9 mouse cellular contexts compared by ENCODE assay signal in genomic region chr14:48752579-48752905, GRCm38 (mm10).
DNase-seq lines count a peak whose midpoint lies in the region; ATAC-seq lines count a peak whose summit lies in the region.
"Had no signal": no experiment of that assay in that cellular context is flagged by ENCODE, and none has a peak within 500 bp of the region (broad histone marks: within the 10 kb centered on the region; RNA-seq: fewer than 3 reads in every experiment).

No protein-coding gene starts in this region.

- no peak overlapping the region for H3K4me2 ChIP-seq in forebrain, embryonic 16.5 days (ENCODE audit: low read length)
- peak overlapping the region; percentile 27 for H3K4me2 ChIP-seq in lung, embryonic 15.5 days
- H3K4me2 ChIP-seq in limb, embryonic 15.5 days, result peak overlapping the region; percentile 17; the same call in 1 of the 2 replicates
- peak overlapping the region; percentile 33; the same call in 1 of the 2 replicates for H3K4me2 ChIP-seq in stomach, embryonic 15.5 days

- H3K9me3 ChIP-seq in forebrain, embryonic 10.5 days, result no peaks in the 10 kb centered on the region
- no peaks in the 10 kb centered on the region; the same call in 1 of the 2 replicates for H3K9me3 ChIP-seq in forebrain, embryonic 16.5 days (ENCODE audit: control insufficient read depth, low read length)
- no peaks in the 10 kb centered on the region for H3K9me3 ChIP-seq in lung, embryonic 15.5 days
- no peaks in the 10 kb centered on the region for H3K9me3 ChIP-seq in limb, embryonic 15.5 days
- H3K9me3 ChIP-seq in stomach, embryonic 15.5 days, result no peaks in the 10 kb centered on the region

- peak overlapping the region; percentile 84 for H3K27ac ChIP-seq in forebrain, embryonic 10.5 days
- no peak overlapping the region for H3K27ac ChIP-seq in forebrain, embryonic 16.5 days (ENCODE audit: low read length)
- no peak overlapping the region for H3K27ac ChIP-seq in lung, embryonic 15.5 days
- H3K27ac ChIP-seq in limb, embryonic 15.5 days, result no peak overlapping the region
- no peak overlapping the region for H3K27ac ChIP-seq in stomach, embryonic 15.5 days

- 11% methylated on average over 8 of the region's 8 CpGs for WGBS in forebrain, embryonic 10.5 days
- 14% methylated on average over 8 of the region's 8 CpGs for WGBS in forebrain, embryonic 16.5 days
- WGBS in lung, embryonic 15.5 days, result 35% methylated on average over 8 of the region's 8 CpGs
- 43% methylated on average over 8 of the region's 8 CpGs for WGBS in limb, embryonic 15.5 days
- 35% methylated on average over 8 of the region's 8 CpGs for WGBS in stomach, embryonic 15.5 days

- H3K9ac ChIP-seq in forebrain, embryonic 16.5 days (replicated peaks; ENCODE audit: low read depth, low read length), result no peak overlapping the region
- H3K9ac ChIP-seq in lung, embryonic 15.5 days, result no peak overlapping the region
- H3K9ac ChIP-seq in limb, embryonic 15.5 days, result no peak overlapping the region
- H3K9ac ChIP-seq in stomach, embryonic 15.5 days, result no peak overlapping the region

- peaks cover 54% of the 10 kb centered on the region for H3K4me1 ChIP-seq in forebrain, embryonic 10.5 days
- H3K4me1 ChIP-seq in forebrain, embryonic 16.5 days (replicated peaks; ENCODE audit: control insufficient read depth, insufficient read depth, low read length), result peaks cover 27% of the 10 kb centered on the region
- no peaks in the 10 kb centered on the region for H3K4me1 ChIP-seq in lung, embryonic 15.5 days
- H3K4me1 ChIP-seq in limb, embryonic 15.5 days, result peaks cover 11% of the 10 kb centered on the region
- H3K4me1 ChIP-seq in stomach, embryonic 15.5 days, result no peaks in the 10 kb centered on the region

- peaks cover 81% of the 10 kb centered on the region for H3K27me3 ChIP-seq in forebrain, embryonic 10.5 days (ENCODE audit: poor library complexity, severe bottlenecking)
- peaks cover 24% of the 10 kb centered on the region for H3K27me3 ChIP-seq in forebrain, embryonic 16.5 days (replicated peaks; ENCODE audit: control insufficient read depth, insufficient read depth, low read length)
- peaks cover 25% of the 10 kb centered on the region for H3K27me3 ChIP-seq in lung, embryonic 15.5 days
- peaks cover 8% of the 10 kb centered on the region; the same call in 1 of the 2 replicates for H3K27me3 ChIP-seq in limb, embryonic 15.5 days
- H3K27me3 ChIP-seq in stomach, embryonic 15.5 days (replicated peaks), result peaks cover 15% of the 10 kb centered on the region

- H3K36me3 ChIP-seq in forebrain, embryonic 10.5 days (replicated peaks), result no peaks in the 10 kb centered on the region
- H3K36me3 ChIP-seq in forebrain, embryonic 16.5 days (ENCODE audit: control insufficient read depth, insufficient read depth), result no peaks in the 10 kb centered on the region
- H3K36me3 ChIP-seq in lung, embryonic 15.5 days, result no peaks in the 10 kb centered on the region
- H3K36me3 ChIP-seq in limb, embryonic 15.5 days, result no peaks in the 10 kb centered on the region
- no peaks in the 10 kb centered on the region for H3K36me3 ChIP-seq in stomach, embryonic 15.5 days

- no peak for ATAC-seq in forebrain, embryonic 16.5 days
- no peak for ATAC-seq in lung, embryonic 15.5 days (ENCODE audit: borderline replicate concordance, extremely low read depth, low FRiP score, low TSS enrichment)
- ATAC-seq in limb, embryonic 15.5 days (ENCODE audit: insufficient number of reproducible peaks, low FRiP score, low TSS enrichment, low read depth), result no peak
- no peak for ATAC-seq in stomach, embryonic 15.5 days (ENCODE audit: insufficient read depth, low FRiP score, low read depth)

- peak overlapping the region; percentile 40 for H3K4me3 ChIP-seq in forebrain, embryonic 10.5 days
- no peak overlapping the region for H3K4me3 ChIP-seq in forebrain, embryonic 16.5 days (replicated peaks; ENCODE audit: low read length)
- no peak overlapping the region for H3K4me3 ChIP-seq in lung, embryonic 15.5 days
- H3K4me3 ChIP-seq in limb, embryonic 15.5 days, result peak overlapping the region; percentile 14; the same call in 1 of the 2 replicates
- no peak overlapping the region for H3K4me3 ChIP-seq in stomach, embryonic 15.5 days (replicated peaks)

- no peak for DNase-seq in forebrain, embryonic 10.5 days (ENCODE audit: extremely low spot score, low spot score)
- no peak for DNase-seq in lung, postnatal 36 days
- no peak for DNase-seq in urinary bladder, postnatal 36 days (ENCODE audit: low spot score in 2 of 2)
- no peak for DNase-seq in right cerebral cortex, postnatal 25 days
- DNase-seq: lung, postnatal 14 days had no signal

Comparison
In these comparisons a context has a peak if more than half of its experiments do, and no peak if none do; other contexts are left out.
1. H3K4me3 ChIP-seq: peak in forebrain, embryonic 10.5 days (single experiment) and limb, embryonic 15.5 days (single experiment); none in forebrain, embryonic 16.5 days (single experiment), lung, embryonic 15.5 days (single experiment) and stomach, embryonic 15.5 days (single experiment).